Mouse (Mus musculus): ENCODE results near the gene Gcc2.

DNA sequence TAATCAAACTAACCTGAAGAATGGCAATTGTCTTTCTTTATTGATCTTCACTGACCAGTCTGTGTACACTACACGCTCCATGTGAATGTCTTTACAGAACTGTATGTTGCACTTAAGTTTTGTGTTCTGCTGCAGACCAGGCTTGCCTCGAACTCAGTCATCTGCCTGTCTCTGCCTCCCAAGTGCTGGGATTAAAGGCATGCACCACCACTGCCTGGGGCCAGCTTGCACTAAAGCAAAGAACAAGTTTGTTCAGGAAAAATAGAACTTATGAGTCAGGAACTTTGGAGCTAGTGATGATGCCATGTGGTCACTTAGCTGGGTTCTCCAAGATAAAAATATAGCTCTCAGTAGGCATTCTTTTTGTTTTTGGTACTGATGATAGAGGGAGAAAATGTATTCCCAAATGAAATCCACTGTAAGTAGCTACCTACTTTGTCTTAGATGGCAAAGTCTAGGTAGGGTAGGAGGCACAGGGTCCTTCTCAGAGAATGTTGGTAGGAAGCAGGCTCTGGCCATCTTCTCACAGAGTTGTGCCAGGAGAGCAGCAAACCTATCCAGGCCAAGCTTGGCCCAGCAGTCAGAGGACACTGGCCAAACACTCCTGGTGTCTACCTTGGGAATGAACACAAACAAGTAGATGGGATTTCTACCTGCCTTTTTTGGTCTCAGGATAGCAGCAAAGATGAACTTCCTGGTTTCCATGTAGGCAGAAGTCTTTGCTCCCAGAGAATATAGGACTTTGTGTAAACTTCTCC lies 45.4 kb upstream of the Gcc2 start:
- TF ChIP-seq CTCF (conservative IDR thresholded peaks at IDR 0.05; ENCODE audit: insufficient read depth, insufficient read length, low read depth, low read length) (no peak), POLR2A (IDR thresholded peaks at IDR 0.05; ENCODE audit: low read depth, low read length) (no peak)

Measured in kidney, adult 2 months (tissue).